Mouse (Mus musculus) heart, adult 2 months (tissue): ENCODE measurements around the gene Cdc37. TPM values are rescaled to one million over a fixed set of nuclear protein-coding genes. Genes with fewer than 3 reads are reported as not detected.

Source experiments
- DNase-seq, 2 experiments: peaks; one replicate each; pipeline ENCODE4 v3.0.0; 2021
- H3K27ac ChIP-seq: fragments of 200-600 bp; 2 replicates; pipeline ENCODE4 v1.8.1; 2022
- H3K27me3 ChIP-seq: fragments of 200-500 bp; 2 replicates; pipeline ENCODE4 v1.6.1; 2012; ENCODE audit warnings: mild to moderate bottlenecking, low read length, inconsistent platforms, mixed read lengths; ENCODE audit not compliant: control insufficient read depth, insufficient read depth
- H3K36me3 ChIP-seq: fragments of 200-500 bp; 2 replicates; pipeline ENCODE4 v1.6.1; 2012; ENCODE audit warnings: low read length, inconsistent platforms; ENCODE audit not compliant: control insufficient read depth, insufficient read depth
- H3K4me1 ChIP-seq: fragments of 200-500 bp; 2 replicates; pipeline ENCODE4 v1.6.1; 2011; ENCODE audit warnings: low read length; ENCODE audit not compliant: control insufficient read depth, insufficient read depth
- H3K4me3 ChIP-seq: fragments of 200-600 bp; 2 replicates; pipeline ENCODE4 v1.8.1; 2022
- H3K79me2 ChIP-seq: fragments of 200-500 bp; replicated peaks from 2 replicates; pipeline ENCODE4 v1.6.1; 2012; ENCODE audit warnings: mild to moderate bottlenecking, inconsistent platforms, low read length, moderate library complexity, mixed read lengths; ENCODE audit not compliant: control insufficient read depth, insufficient read depth
- H3K9ac ChIP-seq: fragments of 200-500 bp; 2 replicates; pipeline ENCODE4 v1.6.1; 2012; ENCODE audit warnings: low read depth, mild to moderate bottlenecking, control low read depth, inconsistent platforms, low read length, mixed read lengths
- CTCF ChIP-seq: fragments of 200-600 bp; IDR thresholded peaks from 2 replicates; pipeline ENCODE4 v1.8.1; 2022; ENCODE audit warnings: antibody characterized with exemption, mild to moderate bottlenecking, moderate library complexity
- EP300 ChIP-seq: fragments of 200-500 bp; IDR thresholded peaks from 2 replicates; pipeline ENCODE4 v1.6.1; 2011; ENCODE audit warnings: low read depth, low read length, control low read depth; ENCODE audit not compliant: insufficient read depth
- POLR2A ChIP-seq: fragments of 200-500 bp; IDR thresholded peaks from 2 replicates; pipeline ENCODE4 v1.6.1; 2011; ENCODE audit warnings: mild to moderate bottlenecking, low read depth, low read length, control low read depth; ENCODE audit not compliant: insufficient read depth
- WGBS: fragments of 180-500 bp; shearing (Covaris S2); methylation state at CpG from one replicate; pipeline ENCODE4 v1.1.7; 2018; 5-methylcytosine and 5-hydroxymethylcytosine counted together
- intact Hi-C: fragments of 180-260 bp; cut with DNase I; formaldehyde crosslinking; loops from one replicate; pipeline ENCODE4 v1.15.1; 2025
- polyA plus RNA-seq: library from polyadenylated mRNA; depleted of rRNA; stranded (reverse); fragments of >200 nt; gene quantifications from 2 replicates; pipeline ENCODE4 v1.2.3, GENCODE M21; 2012
- total RNA-seq, 2 experiments: library from RNA; stranded (reverse); gene quantifications; 2 replicates each; pipeline ENCODE4 v1.2.3; 2021

Gene Cdc37
- total and polyA plus RNA-seq, 3 experiments = 62.3 to 162 (median 150) TPM

- intact Hi-C loops = no loop called here
- no peak overlapping the region for H3K27ac ChIP-seq
- H3K4me1 ChIP-seq = no peaks in the 10 kb centered on the region
- no peak for DNase-seq
- no peaks in the 10 kb centered on the region for H3K36me3 ChIP-seq
- no peak overlapping the region for H3K4me3 ChIP-seq
- 0 out of 2 replicates have a peak, but pooled peaks cover 1% of the 10 kb centered on the region for H3K79me2 ChIP-seq
- no peaks in the 10 kb centered on the region for H3K27me3 ChIP-seq
- 88% methylated on average over 4 of the region's 4 CpGs for WGBS
- TF ChIP-seq CTCF (no peak), POLR2A (no peak), EP300 (no peak)
- no peak overlapping the region for H3K9ac ChIP-seq
These were observed 45.2 kb upstream of the Cdc37 start for GRCm38 (mm10) chr9:21194787-21195493.

- H3K27me3 ChIP-seq = no peaks in the 10 kb centered on the region
- DNase-seq = no peak
- no peak overlapping the region for H3K27ac ChIP-seq
- TF ChIP-seq EP300 (no peak), POLR2A (no peak), CTCF (no peak)
- no peaks in the 10 kb centered on the region for H3K4me1 ChIP-seq
- WGBS = 89% methylated on average over 3 of the region's 3 CpGs
- H3K9ac ChIP-seq = no peak overlapping the region
- intact Hi-C loops = no loop called here
- H3K4me3 ChIP-seq = no peak overlapping the region
- no peaks in the 10 kb centered on the region for H3K36me3 ChIP-seq
- 0 out of 2 replicates have a peak, but pooled peaks cover 1% of the 10 kb centered on the region for H3K79me2 ChIP-seq
These were observed 44.0 kb upstream of the Cdc37 start for GRCm38 (mm10) chr9:21193786-21194185.

DNA sequence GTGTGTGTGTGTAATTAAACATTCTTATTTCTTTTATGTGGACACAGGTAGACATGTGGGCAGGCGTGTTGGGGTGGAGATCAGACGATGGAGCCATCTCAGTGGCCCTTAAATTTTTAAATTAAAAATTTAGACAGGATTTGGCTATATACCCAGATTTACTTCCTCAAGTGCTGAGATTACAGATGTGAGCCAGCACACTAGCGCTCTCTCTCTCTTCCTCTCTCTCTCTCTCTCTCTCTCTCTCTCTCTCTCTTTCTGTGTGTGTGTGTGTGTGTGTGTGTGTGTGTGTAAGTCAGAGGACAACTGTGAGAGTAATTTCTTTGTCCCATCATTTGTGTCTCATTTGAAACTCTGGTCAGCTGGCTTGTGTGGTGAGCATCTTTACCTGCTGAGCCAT is 40.9 kb upstream of the Cdc37 start:
- Histone ChIP-seq H3K36me3 (no peaks in the 10 kb centered on the region), H3K27ac (no peak overlapping the region; the same call in 1 of the 2 replicates), H3K4me3 (no peak overlapping the region), H3K27me3 (no peaks in the 10 kb centered on the region), H3K79me2 (peaks cover 1% of the 10 kb centered on the region; the same call in 1 of the 2 replicates), H3K4me1 (no peaks in the 10 kb centered on the region; the same call in 1 of the 2 replicates), H3K9ac (no peak overlapping the region)
- WGBS = 82% methylated on average over 3 of the region's 3 CpGs
- TF ChIP-seq CTCF (no peak), EP300 (no peak), POLR2A (no peak)
- DNase-seq = no peak
- intact Hi-C loops = no loop called here

- H3K4me3 ChIP-seq = no peak overlapping the region
- H3K36me3 ChIP-seq = no peaks in the 10 kb centered on the region
- H3K27me3 ChIP-seq = no peaks in the 10 kb centered on the region
- 53% methylated on average over 7 of the region's 7 CpGs for WGBS
- H3K4me1 ChIP-seq = no peaks in the 10 kb centered on the region; the same call in 1 of the 2 replicates
- H3K27ac ChIP-seq = peak overlapping the region; percentile 7; the same call in 1 of the 2 replicates
- intact Hi-C loops = no loop called here
- peaks cover 1% of the 10 kb centered on the region; the same call in 1 of the 2 replicates for H3K79me2 ChIP-seq
- no peak for DNase-seq
- TF ChIP-seq POLR2A = no peak
- TF ChIP-seq CTCF = peak; percentile 38
- no peak overlapping the region for H3K9ac ChIP-seq
These were observed 40.1 kb upstream of the Cdc37 start for GRCm38 (mm10) chr9:21189905-21190304.

DNA sequence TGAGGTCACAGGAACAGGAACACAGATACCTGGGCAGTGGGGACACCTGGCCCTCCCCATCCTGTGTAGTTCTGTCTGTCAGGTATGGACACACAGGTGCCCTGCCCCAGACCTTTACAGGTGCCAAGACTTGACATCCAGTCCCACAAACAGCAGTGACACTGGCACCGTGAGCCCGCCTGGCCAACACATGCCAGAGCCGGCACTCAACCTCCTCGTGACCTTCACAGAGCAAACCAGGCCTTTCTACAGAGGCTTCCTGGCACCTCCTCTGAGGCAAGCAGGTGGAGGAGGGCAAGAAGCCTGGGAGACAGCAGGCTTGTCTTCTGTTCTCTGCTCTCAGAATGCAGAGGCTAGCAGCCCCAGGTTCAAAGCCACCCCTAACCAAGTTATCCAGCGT is 35.7 kb upstream of the Cdc37 start:
- no peaks in the 10 kb centered on the region for H3K36me3 ChIP-seq
- no peak overlapping the region for H3K9ac ChIP-seq
- TF ChIP-seq EP300 (0 out of 2 replicates have a peak, but pooled peaks have one; percentile 4), CTCF (no peak)
- peak; percentile 58 to 70 for DNase-seq
- H3K79me2 ChIP-seq = no peaks in the 10 kb centered on the region; the same call in 1 of the 2 replicates
- peak overlapping the region; percentile 11; the same call in 1 of the 2 replicates for H3K4me3 ChIP-seq
- peak overlapping the region; percentile 88 for H3K27ac ChIP-seq
- H3K27me3 ChIP-seq = no peaks in the 10 kb centered on the region
- 65% methylated on average over 5 of the region's 5 CpGs for WGBS
- peaks cover 3% of the 10 kb centered on the region for H3K4me1 ChIP-seq
- intact Hi-C loops = no loop called here

DNA sequence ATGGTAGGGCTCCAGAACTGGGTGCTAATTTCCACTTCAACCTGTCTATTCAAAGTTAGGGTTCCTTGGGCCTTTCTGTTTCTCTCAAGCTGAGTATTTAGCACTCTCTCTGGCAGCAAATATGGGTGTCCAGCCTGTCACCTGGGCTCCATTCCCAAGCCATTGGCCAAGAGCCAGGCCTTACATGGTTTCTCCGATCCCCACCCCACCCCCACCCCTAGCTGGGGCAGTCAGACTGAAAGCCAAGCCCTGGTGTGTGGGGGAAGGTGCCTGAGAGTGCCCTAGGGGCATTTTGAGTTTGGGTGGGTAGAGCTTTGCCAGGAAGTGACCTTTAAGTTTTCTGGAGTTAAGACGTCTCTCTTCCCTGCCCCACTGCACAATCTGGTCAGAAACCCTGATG is 35.0 kb upstream of the Cdc37 start:
- WGBS = 6% methylated on average over 2 of the region's 2 CpGs
- Histone ChIP-seq H3K27me3 (no peaks in the 10 kb centered on the region), H3K36me3 (no peaks in the 10 kb centered on the region), H3K27ac (peak overlapping the region; percentile 88), H3K79me2 (no peaks in the 10 kb centered on the region; the same call in 1 of the 2 replicates), H3K4me3 (peak overlapping the region; percentile 70), H3K9ac (peak overlapping the region; percentile 70), H3K4me1 (peaks cover 3% of the 10 kb centered on the region)
- intact Hi-C loops = no loop called here
- DNase-seq = peak; percentile 73 to 77
- no peak for TF ChIP-seq EP300
- TF ChIP-seq CTCF = no peak
- TF ChIP-seq POLR2A = no peak
